Mouse (Mus musculus) adrenal gland, postnatal 36 days (tissue): ENCODE data around the gene Dthd1. TPM values are rescaled to one million over a fixed set of nuclear protein-coding genes. Genes with fewer than 3 reads are reported as not detected.

ENCODE experiments used
- DNase-seq, 2 experiments: peaks; one replicate each; pipeline ENCODE4 v3.0.0; 2021; ENCODE audit warnings: mixed read lengths in 1 of 2
- total RNA-seq, 2 experiments: library from RNA; stranded (reverse); gene quantifications; 2 replicates each; pipeline ENCODE4 v1.2.3; 2021

The Dthd1 gene
- total RNA-seq, 2 experiments from 2014 or later, result not detected

DNA sequence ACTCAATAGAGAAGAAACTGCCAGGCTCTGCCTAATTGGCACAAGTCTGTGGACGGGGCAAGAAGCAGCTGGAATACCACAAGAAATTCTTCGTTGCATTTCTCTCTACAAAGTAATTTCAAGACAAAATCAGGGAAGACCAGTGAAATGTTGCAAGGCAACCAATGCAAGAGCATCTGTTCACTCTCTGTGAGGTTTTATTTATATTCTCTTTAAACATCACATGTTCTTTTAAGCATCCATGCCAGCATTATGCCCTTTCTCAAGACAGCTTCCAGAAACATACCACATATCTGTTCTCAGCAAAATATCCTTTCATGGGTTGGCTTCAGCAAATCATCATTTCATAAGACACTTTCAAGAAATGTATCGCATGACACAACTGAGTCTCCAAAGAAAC is 50.7 kb downstream of the Dthd1 start:
- DNase-seq, result no peak

DNA sequence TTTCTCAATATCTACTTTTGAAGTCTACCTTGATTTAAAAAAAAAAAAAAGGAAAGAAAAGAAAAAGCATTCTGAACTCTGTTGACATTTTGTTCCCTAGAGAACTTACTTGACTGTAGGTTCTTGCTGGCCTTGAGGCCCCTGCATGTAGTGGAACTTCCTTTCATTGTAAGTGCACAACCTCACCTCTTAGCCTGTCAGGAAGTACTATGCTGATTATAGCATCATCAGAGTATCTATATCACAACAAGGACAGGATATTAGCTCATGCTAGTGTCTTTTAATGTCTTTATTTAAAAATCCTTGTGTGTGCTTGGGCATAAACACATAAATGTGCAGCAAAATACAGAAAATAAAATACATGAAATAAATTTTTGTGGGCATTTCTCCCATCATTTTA is 53.4 kb downstream of the Dthd1 start:
- no peak for DNase-seq

DNA sequence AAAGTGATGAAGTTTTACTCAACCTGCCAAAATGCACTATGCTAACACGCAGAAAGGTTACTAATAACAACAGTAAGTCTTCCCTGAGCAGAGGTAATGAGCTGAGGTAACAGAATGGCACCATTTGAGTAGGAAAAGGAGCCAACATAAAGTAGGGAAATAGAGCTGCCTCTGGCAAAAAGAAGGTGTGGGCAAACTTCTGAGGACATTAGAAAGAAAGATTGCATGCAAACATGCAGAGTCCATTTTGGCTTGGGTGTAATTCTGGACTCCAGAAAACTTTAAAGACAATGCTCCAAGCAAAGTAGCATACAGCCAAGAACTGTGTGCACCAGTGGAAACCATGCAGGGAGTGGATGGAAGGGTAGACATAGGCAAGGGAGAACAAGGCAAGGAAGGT is 65.9 kb downstream of the Dthd1 start:
- DNase-seq, result no peak

DNA sequence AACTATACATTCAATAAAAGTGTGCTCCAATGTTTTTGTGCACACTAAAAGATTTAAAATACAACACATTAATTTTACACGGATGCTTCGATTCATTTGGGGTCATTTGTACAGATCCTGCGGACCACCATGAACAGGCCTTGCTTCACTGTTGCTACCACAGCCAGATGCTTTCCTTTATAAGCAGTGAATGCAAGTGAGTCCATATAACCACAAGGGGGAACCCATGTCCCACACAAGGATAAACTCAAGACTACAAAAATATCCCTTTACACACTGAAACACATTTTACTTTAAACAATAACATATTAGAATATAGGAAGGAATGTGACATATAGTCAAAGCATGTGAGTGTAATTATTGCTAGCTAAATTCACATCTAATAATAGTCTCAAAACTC is 81.7 kb downstream of the Dthd1 start:
- no peak for DNase-seq

DNA sequence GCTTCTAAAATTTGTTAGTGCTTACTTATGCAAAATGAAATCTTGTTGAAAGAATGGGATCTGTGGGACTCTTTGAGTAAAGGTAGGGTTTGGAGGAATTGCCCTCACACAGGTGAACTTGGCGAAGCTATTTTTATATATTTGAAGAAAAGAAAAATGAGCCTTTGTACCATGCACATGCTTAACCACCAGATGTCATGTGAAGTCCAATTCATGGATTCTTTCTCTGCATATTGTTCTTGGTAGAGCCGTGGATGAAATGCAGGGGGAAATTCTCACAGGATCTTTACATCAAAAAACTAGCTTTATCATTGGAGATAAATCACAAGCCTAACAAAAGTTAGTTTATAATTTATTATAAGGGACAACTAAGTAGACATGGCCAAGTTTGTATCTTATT is 93.3 kb downstream of the Dthd1 start:
- DNase-seq, result no peak

DNA sequence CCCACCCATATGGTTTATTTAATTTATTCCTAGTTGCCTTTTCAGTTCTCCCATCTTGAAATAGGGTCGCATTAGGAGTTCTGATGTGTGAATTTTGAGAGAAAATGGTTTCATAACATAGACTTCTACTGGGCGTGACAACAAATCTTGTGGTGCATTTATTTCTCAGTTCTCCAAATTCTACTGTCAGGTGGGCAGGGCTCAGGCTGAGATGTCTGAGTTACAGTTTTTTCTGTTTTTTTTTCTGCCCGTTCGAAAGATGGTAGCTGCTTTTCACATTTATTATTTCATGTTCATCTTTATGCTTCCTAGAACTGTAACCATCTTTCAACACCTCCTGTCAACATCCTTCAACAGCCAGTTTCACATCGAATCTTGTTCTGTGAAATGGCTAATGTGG is 95.5 kb downstream of the Dthd1 start:
- DNase-seq, result no peak

DNA sequence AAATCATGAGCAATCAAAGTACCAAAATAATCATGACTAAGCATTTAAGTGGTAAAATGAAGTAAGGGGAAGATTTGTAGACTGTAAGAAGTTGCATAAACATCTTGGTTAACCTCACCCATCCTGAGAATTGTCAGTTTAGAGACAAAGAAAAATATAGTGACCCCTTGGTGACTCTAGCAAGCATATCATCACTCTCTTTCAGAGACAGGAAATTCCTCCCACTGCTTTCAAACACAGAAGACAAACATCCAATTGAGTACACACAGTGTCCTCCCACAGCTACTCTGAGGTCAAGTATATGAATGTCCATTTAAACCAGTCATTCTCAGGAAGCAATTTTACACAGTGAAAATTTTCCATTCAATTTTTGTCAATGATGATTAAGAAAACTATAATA is 111.0 kb downstream of the Dthd1 start:
- no peak for DNase-seq

Other genes with a start within 250 kb of the Dthd1 start
- 1 to 10 TPM; 4.0 to 6.7 TPM for gene Arap2, start 47.7 kb upstream of the Dthd1 start, total RNA-seq